Mouse (Mus musculus) cerebellum, adult 18-20 months (tissue): ENCODE measurements at regions not wholly inside any gene's neighbourhood (a gene's known extent, or its start where the extent isn't known, plus 50 kb on each side); places are given as distances from the start of the nearest gene placed in this dataset.

Experiments used
- DNase-seq, 2 experiments: peaks; one replicate each; pipeline ENCODE4 v3.0.0; 2021

GRCm38 (mm10) chr9:30770436-30771173, 151.6 kb downstream of the Adamts15 start:
- DNase-seq, result no peak

- no peak for DNase-seq
Measured at GRCm38 (mm10) chr9:30769435-30769729, 152.9 kb downstream of the Adamts15 start.

DNA sequence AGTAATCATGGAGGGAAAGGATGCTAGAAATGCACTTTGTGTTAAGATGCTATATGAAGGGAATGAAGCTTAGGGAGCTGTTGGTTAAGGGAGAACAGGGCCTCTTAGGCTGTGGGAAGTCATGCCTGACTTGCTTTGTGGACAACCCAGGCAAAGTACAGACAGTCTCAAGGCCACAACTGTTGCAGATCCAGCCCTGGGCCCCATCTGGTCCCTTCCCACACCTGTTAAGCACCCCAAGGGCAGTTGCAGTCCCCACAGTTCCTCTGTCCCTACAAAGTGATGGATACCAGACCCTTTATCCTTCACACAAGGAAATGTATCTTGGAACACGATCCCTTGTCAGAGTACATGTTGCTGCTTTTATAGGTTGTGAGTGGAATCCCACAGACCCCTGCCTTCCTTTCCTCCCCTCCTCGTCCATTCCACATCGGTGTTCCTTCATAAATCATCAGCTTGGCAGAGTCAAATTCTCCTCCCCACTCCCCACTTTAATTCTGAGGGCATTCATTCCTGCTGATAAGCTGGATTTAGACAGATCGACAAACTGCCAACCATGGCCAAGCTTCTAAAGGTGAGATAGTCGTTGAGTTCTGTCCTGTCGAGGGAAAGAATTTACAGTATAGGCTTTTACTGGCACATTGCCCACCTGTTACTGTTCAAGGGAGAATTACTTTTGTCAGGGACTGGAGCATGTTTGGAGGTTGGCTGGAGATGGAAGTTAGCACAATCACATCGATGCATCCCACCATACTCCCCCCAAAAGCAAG, 153.4 kb downstream of the Adamts15 start:
- DNase-seq, result no peak

- DNase-seq, result no peak
Measured at GRCm38 (mm10) chr9:30766701-30767100, 155.6 kb downstream of the Adamts15 start.

GRCm38 (mm10) chr9:30766171-30766570, 156.1 kb downstream of the Adamts15 start:
- DNase-seq, result no peak

- DNase-seq, result no peak
Measured at GRCm38 (mm10) chr9:30765017-30765569, 157.2 kb downstream of the Adamts15 start.

DNA sequence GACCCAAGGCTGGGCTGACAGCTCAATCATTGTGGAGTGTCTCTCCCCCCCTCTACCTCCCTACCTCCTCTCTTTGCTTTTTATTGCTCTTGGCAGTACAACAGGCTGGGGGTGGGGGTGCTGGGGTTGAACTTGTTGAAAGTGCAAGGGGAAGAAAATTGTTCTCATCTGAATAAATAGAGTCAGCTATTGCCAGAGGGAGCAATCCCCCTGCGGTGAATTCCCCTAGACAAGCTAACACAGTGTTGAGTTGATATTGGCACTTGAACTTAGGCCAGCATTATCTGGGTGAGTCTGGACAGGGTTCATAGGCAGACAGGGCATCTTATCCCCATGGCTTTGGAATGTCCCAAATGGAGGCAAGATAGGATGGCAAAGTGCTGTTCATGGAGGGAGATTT, 159.3 kb downstream of the Adamts15 start:
- no peak for DNase-seq

DNA sequence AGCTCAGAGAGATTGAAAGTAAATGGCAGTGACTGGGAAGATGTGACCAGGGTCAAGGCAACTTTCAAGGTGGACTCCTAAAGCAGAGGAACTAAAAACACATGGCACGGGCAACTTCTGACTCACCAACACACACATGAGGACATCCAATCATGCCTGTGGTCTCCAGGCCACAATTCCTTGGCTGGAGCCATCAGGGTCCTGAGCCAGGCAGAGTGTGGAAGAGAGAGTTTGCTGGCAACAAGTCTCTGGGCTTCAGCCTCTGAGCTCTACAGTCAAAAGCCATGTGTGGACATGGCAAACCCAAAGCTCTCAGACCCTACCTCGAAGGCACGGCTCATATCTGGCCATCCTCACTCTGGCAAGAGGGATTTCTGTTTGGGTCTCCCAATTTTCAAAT, 164.1 kb downstream of the Adamts15 start:
- DNase-seq, result no peak

DNA sequence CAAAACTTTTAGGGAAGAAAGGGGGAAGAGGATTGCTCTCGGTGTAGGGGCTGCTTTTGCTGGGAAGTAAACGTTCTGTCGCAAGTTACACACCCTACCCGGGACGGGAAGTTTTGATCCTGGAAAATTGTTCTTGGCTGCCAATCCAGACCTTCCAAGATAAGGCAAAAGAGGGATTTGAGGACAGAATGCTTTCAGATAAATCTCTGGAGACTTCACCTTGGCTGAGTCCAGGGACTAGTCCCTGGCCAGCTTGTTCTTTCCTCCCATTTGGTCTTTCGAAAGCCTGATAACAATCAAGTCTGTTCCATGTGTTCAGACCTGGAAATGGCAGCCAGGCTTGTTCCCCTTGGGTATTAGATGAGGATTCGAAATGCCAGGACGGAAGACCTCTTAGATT, 164.8 kb downstream of the Adamts15 start:
- no peak for DNase-seq

- DNase-seq, result no peak
Measured at GRCm38 (mm10) chr9:30756796-30757195, 165.5 kb downstream of the Adamts15 start.

GRCm38 (mm10) chr9:30755586-30755985, 166.7 kb downstream of the Adamts15 start:
- no peak for DNase-seq

GRCm38 (mm10) chr9:30754826-30755225, 167.4 kb downstream of the Adamts15 start:
- DNase-seq, result no peak

GRCm38 (mm10) chr9:30743471-30743870, 178.8 kb downstream of the Adamts15 start:
- no peak for DNase-seq

DNA sequence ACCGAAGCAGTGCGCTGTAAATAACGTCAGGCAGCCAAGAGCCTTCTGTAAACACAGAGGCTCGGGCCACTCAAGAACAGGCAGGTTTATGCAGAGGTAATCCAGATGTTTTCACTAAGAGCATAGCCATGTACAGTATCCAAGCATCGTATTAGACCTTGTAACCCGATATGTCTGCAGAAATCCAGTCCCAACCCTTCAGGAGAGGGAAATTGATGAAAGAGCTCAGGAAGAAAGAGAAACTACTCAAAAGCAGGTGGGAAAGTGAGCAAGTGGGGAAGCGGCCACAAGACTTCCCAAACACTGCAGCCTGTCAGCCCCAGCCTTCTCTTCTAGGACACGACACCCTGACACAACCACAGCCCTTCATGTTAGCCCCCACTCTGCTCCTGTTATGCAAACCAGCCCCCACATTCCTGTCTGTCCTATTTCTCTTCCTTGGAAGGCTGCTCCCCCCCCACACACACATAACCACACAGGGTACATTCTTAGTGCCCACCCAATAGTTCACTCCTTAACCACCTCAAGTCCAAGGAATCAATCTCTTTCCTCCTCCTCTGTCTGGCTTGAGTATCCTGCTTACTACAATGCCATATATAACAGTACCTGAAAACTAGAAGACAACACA, 179.7 kb downstream of the Adamts15 start:
- no peak for DNase-seq

GRCm38 (mm10) chr9:30731687-30732086, 190.6 kb downstream of the Adamts15 start:
- DNase-seq, result no peak

DNA sequence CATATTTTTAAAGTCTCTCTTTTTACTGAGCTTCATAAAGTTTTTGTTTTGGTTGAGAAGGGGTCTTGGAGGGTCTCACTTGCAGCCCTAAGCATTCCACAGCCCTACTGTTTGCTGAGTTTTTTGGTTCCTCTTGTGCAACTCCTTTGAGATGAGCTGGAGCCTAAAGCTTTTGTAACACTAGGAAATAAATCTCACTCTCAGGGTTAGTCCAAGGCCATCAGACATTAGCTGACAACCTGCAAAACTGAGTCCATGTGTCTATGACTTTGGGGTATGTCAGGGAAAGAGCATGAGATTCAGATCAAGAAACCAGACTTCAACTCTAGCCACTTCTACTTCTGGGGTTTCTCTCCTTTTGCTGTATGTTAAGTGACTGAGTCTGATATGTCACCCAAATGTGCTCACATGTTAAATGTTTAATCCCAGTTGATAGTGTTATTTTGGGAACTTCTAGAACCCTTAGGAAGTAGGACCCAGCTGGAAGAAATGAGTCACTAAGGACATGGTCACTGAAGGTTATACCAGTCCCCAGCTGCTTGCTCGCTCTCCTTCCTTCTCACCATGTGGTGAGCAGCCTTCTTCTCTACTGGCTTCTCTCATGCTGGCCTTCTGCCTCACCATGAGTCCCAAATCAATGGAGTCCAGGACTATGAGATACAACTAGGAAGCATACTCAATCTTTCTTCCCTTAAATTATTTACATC, 198.7 kb downstream of the Adamts15 start:
- no peak for DNase-seq

GRCm38 (mm10) chr9:30721861-30722260, 200.4 kb downstream of the Adamts15 start:
- DNase-seq, result no peak

DNA sequence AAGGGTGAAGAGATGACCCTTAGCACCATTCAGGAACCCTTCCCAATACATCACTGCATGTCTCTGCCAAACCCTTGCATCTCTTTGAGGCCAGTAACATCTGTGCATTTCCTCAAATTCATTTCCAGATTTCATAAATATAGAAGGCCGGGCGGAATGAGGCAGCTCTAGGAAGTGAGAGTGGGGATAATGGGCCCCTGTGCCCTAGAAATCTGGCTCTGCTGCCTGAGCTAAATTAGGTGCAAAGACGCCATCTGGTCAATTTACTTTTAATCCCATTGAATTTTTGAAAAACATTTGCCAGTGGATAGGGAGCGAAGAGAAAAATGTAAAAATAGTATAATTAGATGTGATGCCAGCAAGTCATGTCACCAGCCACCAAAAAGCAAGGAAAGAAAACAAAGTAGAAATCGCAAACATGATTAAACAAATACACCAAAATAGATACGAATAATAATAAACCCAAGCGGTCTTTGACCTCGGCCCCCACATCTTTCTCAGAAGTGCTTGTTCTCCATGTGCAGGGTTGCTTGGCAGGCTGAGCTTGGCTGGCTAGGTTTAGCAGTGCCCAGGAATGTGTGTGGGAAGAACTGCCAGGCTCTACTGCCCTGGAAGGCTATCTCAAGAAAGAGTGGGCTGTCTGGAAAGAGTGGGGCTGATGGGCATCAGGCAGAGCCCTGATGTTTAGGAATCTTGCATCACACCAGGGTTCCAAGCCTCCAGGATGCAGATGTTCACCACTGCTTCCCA, 205.7 kb downstream of the Adamts15 start:
- peak; percentile 20 to 26 for DNase-seq

- DNase-seq, result no peak
Measured at GRCm38 (mm10) chr9:30710131-30710530, 212.1 kb downstream of the Adamts15 start.

DNA sequence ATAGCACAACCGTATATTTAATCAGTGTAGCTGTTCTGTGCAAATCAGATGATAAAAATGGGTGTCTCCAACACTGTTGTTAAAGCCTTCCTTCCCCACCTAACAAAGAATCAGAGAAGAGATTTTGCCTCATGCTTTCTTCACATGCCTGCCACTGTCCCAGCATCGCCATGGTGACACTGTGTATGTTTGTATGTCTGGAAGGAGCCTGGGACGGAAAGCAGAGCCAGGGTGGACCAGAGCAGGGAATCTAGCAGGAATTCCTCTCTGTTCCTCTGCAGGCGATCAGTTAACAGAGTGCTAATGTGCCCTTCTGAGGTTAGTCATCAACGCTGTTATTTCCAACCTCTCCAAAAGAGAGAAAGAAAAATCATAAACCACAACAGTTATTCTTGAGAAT, 222.4 kb downstream of the Adamts15 start:
- DNase-seq, result no peak

DNA sequence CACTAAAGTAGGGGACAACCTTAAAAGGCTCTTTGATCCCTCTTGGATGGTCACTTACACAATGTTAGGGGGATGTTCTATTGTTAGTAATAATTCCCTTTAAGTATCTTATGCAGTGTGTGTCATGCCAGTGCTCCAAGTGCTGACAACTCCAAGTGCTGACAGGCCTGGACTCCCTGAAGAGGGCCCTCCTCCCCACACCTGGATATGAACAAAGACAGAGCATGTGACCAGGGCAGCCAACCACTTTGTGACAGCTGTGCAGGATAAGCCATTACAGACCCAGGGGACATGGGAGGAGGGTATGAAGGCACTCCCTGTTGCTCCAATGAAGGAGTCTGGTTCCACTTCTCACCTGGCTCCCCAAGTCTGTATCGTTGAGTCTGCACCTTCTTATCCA, 224.7 kb downstream of the Adamts15 start:
- no peak for DNase-seq

DNA sequence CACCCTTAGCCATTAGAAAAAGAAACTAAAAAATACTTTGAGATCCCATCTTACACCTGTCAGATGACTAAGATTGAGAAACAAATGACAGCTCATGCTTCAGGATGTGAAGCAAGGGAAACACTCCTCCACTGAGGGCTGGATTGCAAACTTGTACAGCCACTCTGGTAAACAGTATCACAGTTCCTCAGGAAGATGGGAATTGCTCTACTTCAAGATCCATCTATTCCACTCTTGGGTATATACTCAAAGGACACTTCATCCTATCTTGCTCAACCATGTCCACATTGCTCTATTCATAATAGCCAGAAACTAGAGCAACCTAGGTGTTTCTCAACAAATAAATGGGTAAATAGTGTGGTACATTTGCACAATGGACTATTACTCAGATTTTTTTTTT, 241.2 kb downstream of the Snx19 start:
- DNase-seq, result no peak
